Mouse (Mus musculus): Measurements from ENCODE around the gene Mettl14. TPM values are rescaled to one million over a fixed set of nuclear protein-coding genes. Genes with fewer than 3 reads are reported as not detected.
"Not testable (repeated sequence)": the region's sequence is repeated elsewhere in the genome, so short reads cannot be mapped to it uniquely, and the experiment has no call there.

The Mettl14 gene
- 10 to 100 TPM; 13.5 to 20.8 TPM for polyA plus RNA-seq (2017; shearing (Covaris generic))

GRCm38 (mm10) chr3:123385486-123386156, at the start of gene Mettl14:
TSS of gene Mettl14 (minus strand) at chr3:123386108.
- peak; percentile 100 for ATAC-seq

- ATAC-seq: no peak
Measured at GRCm38 (mm10) chr3:123433362-123433761, 47.5 kb upstream of the Mettl14 start.

- ATAC-seq: no peak
Measured at GRCm38 (mm10) chr3:123431951-123432674, 46.2 kb upstream of the Mettl14 start.

GRCm38 (mm10) chr3:123429597-123430458, 43.9 kb upstream of the Mettl14 start:
- ATAC-seq: no peak

- ATAC-seq: no peak
Measured at GRCm38 (mm10) chr3:123428005-123428404, 42.1 kb upstream of the Mettl14 start.

- ATAC-seq: no peak
Measured at GRCm38 (mm10) chr3:123425647-123426046, 39.7 kb upstream of the Mettl14 start.

- no peak for ATAC-seq
Measured at GRCm38 (mm10) chr3:123413173-123413572, 27.3 kb upstream of the Mettl14 start.

- no peak for ATAC-seq
Measured at GRCm38 (mm10) chr3:123411821-123412578, 26.1 kb upstream of the Mettl14 start.

- no peak for ATAC-seq
Measured at GRCm38 (mm10) chr3:123404945-123405344, 19.0 kb upstream of the Mettl14 start.

GRCm38 (mm10) chr3:123397562-123398481, 11.9 kb upstream of the Mettl14 start:
- no peak for ATAC-seq

- ATAC-seq: no peak
Measured at GRCm38 (mm10) chr3:123395611-123396010, 9.7 kb upstream of the Mettl14 start.

GRCm38 (mm10) chr3:123391180-123391579, 5.3 kb upstream of the Mettl14 start:
- no peak for ATAC-seq

GRCm38 (mm10) chr3:123386157-123386780, 361 bp upstream of the Mettl14 start:
- ATAC-seq: not testable (repeated sequence)

GRCm38 (mm10) chr3:123385118-123385485, 806 bp downstream of the Mettl14 start:
- no peak for ATAC-seq

GRCm38 (mm10) chr3:123384435-123384834, 1.5 kb downstream of the Mettl14 start:
- ATAC-seq: no peak

GRCm38 (mm10) chr3:123376562-123376961, 9.3 kb downstream of the Mettl14 start:
- no peak for ATAC-seq

GRCm38 (mm10) chr3:123371766-123372535, 14.0 kb downstream of the Mettl14 start:
- ATAC-seq: no peak

GRCm38 (mm10) chr3:123370927-123371326, 15.0 kb downstream of the Mettl14 start:
- no peak for ATAC-seq

GRCm38 (mm10) chr3:123369161-123369560, 16.7 kb downstream of the Mettl14 start:
- ATAC-seq: no peak

GRCm38 (mm10) chr3:123366820-123367219, 19.1 kb downstream of the Mettl14 start:
- ATAC-seq: not testable (repeated sequence)

Data from activated CD4-positive, CD25-positive, alpha-beta regulatory T cell, adult 4 months (primary cell).